Mouse (Mus musculus) CD8-positive naive resting alpha-beta T cell, adult 57 days (primary cell): ENCODE data around the gene Gm21704. TPM values are rescaled to one million over a fixed set of nuclear protein-coding genes. Genes with fewer than 3 reads are reported as not detected.

Source experiments
- total RNA-seq: library from RNA; stranded (reverse); gene quantifications from one replicate; pipeline ENCODE4 v1.2.4, GENCODE M21; 2023

Gene Gm21704
- total RNA-seq: not detected

DNA sequence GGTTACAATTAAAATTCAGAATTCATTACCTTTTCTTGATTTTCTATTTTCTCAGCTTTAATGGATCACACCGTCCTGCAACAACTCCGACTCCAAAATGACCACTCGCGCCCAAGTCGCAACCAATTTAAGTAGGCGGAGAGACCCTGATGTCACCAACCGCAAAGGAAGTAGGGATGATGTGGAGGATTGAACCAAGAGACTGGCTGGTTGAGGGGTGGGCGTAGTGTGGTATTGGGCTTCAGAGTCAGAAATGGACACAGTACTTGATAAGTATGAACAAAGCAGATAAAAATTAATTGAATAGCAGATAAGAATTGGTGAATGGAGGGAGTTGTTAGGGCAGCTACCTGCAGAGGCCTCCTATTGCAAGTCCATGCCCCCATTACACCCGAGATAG, at the start of gene Gm21704, which contains the start of gene Gm21708:
TSS of gene Gm21704 (minus strand) at position 101 of the 400 bp plus-strand sequence.
TSS of gene Gm21708 (minus strand) at position 101 of the 400 bp plus-strand sequence.

GRCm38 (mm10) chrY:3345229-3345628, 64.7 kb downstream of the Gm21704 start, which contains the start of gene Gm21693:
TSS of gene Gm21693 (minus strand) at chrY:3345329.

Other genes starting within 250 kb of the Gm21704 start
- gene Gm21677, start 103.7 kb downstream of the Gm21704 start, total RNA-seq: not detected
- gene Gm21693, start 64.8 kb downstream of the Gm21704 start, total RNA-seq: not detected
- not detected for gene Gm21708, start within 50 bp of the Gm21704 start, total RNA-seq